Mouse (Mus musculus) stomach, postnatal 0 days (tissue): ENCODE data around the gene Gm7879.

Experiments used
- CTCF ChIP-seq: IDR thresholded peaks from 2 replicates; pipeline ENCODE4 v1.5.1; 2016; ENCODE audit warnings: antibody characterized with exemption, low read depth, mild to moderate bottlenecking, moderate library complexity
- EP300 ChIP-seq: optimal IDR thresholded peaks from 2 replicates; pipeline ENCODE3; 2016; ENCODE audit warnings: antibody characterized with exemption

GRCm38 (mm10) chr5:43865316-43865715 lies 47.6 kb upstream of the Gm7879 start:
- TF ChIP-seq CTCF (no peak), EP300 (no peak)
